In the genomic region with DNA sequence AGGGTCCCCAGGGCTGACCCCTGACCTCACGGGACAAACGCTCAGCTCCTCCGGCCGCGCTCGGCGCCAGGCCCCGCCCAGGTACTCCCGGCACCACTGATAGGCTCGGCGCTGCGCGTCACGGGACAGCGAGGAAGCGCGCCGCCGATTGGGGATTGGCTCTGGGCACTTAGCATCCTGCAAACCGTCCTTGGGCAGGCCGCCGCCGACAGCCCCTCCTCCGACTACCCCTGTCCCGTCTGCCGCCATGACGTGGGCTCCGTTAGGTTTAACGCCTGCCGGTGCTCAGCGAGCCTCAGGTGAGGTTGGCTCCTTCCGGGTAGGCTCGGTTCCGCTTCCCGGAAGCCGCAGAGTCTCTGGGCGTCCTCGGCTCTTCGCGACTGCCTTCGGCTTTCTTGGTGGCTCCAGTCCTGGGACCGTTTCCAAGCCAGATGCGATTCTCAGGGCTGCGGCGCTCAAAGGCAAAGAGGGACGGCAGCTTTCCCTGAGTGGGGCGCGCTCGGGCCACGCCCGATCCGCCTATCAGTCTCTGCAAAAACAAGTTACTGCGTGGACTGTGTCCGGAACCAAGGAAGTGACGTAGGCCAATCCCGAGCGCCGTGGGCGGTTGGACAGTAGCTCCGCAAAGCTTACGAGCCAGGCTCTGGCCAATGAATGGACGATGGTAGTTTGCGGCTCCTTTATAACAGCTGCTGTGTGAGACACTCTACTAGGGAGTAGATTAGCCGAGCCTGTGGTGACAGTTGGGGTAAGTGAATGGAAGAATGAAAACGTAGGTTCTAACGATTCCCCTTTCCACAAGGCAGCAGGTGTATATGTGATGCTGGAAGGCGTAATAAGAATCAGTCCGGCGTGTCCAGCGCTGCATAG, we compare ENCODE assay signal across 7 mouse cellular contexts. TPM values are rescaled to one million over a fixed set of nuclear protein-coding genes. Genes with fewer than 3 reads are reported as not detected.
DNase-seq lines count a peak whose midpoint lies in the region; ATAC-seq lines count a peak whose summit lies in the region.

A gene (plus strand): TSS at position 238 of the 870 bp plus-strand sequence.
A gene (minus strand): TSS at position 345 of the 870 bp plus-strand sequence.
A gene (minus strand): TSS at position 557 of the 870 bp plus-strand sequence.

- H3K4me1 ChIP-seq in embryonic facial prominence, embryonic 11.5 days (ENCODE audit: control insufficient read depth, insufficient read depth, low read length), result no peaks in the 10 kb centered on the region
- H3K4me1 ChIP-seq in limb, embryonic 10.5 days, result peaks cover 32% of the 10 kb centered on the region
- H3K4me1 ChIP-seq in midbrain, embryonic 13.5 days (replicated peaks), result peaks cover 25% of the 10 kb centered on the region

- peak; percentile 97 for DNase-seq in adrenal gland, postnatal 14 days
- peak; percentile 94 for DNase-seq in embryonic facial prominence, embryonic 11.5 days (ENCODE audit: low spot score)
- DNase-seq in kidney, adult 11 months, result peak; percentile 95
- DNase-seq in limb, embryonic 10.5 days (ENCODE audit: low spot score), result peak; percentile 92
- peak; percentile 89 for DNase-seq in spleen, adult 12 weeks (ENCODE audit: low spot score)

- peak within 1 kb of the TSS; percentile 78 for H3K9ac ChIP-seq in embryonic facial prominence, embryonic 11.5 days (replicated peaks; ENCODE audit: low read length)
- H3K9ac ChIP-seq in midbrain, embryonic 13.5 days (replicated peaks), result peak within 1 kb of the TSS; percentile 84

- H3K9me3 ChIP-seq in embryonic facial prominence, embryonic 11.5 days (replicated peaks; ENCODE audit: control insufficient read depth, low read length), result no peaks in the 10 kb centered on the region
- no peaks in the 10 kb centered on the region for H3K9me3 ChIP-seq in limb, embryonic 10.5 days (replicated peaks)
- H3K9me3 ChIP-seq in midbrain, embryonic 13.5 days, result no peaks in the 10 kb centered on the region

- peak within 1 kb of the TSS; percentile 75 for H3K4me3 ChIP-seq in embryonic facial prominence, embryonic 11.5 days (ENCODE audit: low read depth, low read length)
- peak within 1 kb of the TSS; percentile 88 for H3K4me3 ChIP-seq in limb, embryonic 10.5 days
- H3K4me3 ChIP-seq in midbrain, embryonic 13.5 days (replicated peaks), result peak within 1 kb of the TSS; percentile 60

- peak within 1 kb of the TSS; percentile 93 for H3K4me2 ChIP-seq in embryonic facial prominence, embryonic 11.5 days (ENCODE audit: low read depth, low read length)
- H3K4me2 ChIP-seq in midbrain, embryonic 13.5 days (replicated peaks), result peak within 1 kb of the TSS; percentile 93

- ATAC-seq in embryonic facial prominence, embryonic 11.5 days (replicated peaks; ENCODE audit: insufficient number of reproducible peaks, low FRiP score, low TSS enrichment, low read depth), result peak; percentile 94
- peak; percentile 83 for ATAC-seq in granulocyte monocyte progenitor cell, adult 5-6 weeks (replicated peaks; ENCODE audit: poor library complexity, severe bottlenecking)
- peak; percentile 95 for ATAC-seq in midbrain, embryonic 13.5 days

- no peaks in the 10 kb centered on the region for H3K27me3 ChIP-seq in embryonic facial prominence, embryonic 11.5 days (ENCODE audit: control insufficient read depth, insufficient read depth, low read length)
- no peaks in the 10 kb centered on the region for H3K27me3 ChIP-seq in limb, embryonic 10.5 days (ENCODE audit: low read depth, poor library complexity, severe bottlenecking)
- no peaks in the 10 kb centered on the region for H3K27me3 ChIP-seq in midbrain, embryonic 13.5 days

- under 1% methylated on average over 67 of the region's 70 CpGs for WGBS in embryonic facial prominence, embryonic 11.5 days
- 1% methylated on average over 70 of the region's 70 CpGs for WGBS in limb, embryonic 10.5 days
- under 1% methylated on average over 69 of the region's 70 CpGs for WGBS in midbrain, embryonic 13.5 days

- 0 out of 2 replicates have a peak, but pooled peaks cover 3% of the 10 kb centered on the region for H3K36me3 ChIP-seq in embryonic facial prominence, embryonic 11.5 days (replicated peaks; ENCODE audit: control insufficient read depth, insufficient read depth, low read depth, low read length)
- H3K36me3 ChIP-seq in limb, embryonic 10.5 days, result peaks cover 25% of the 10 kb centered on the region
- H3K36me3 ChIP-seq in midbrain, embryonic 13.5 days, result peaks cover 28% of the 10 kb centered on the region

- peak within 1 kb of the TSS; percentile 79 for H3K27ac ChIP-seq in embryonic facial prominence, embryonic 11.5 days (replicated peaks; ENCODE audit: low read depth, low read length)
- H3K27ac ChIP-seq in limb, embryonic 10.5 days, result peak within 1 kb of the TSS; percentile 94
- H3K27ac ChIP-seq in midbrain, embryonic 13.5 days, result peak within 1 kb of the TSS; percentile 93

RNA-seq across cellular contexts. Expression of the first gene that starts in this region (rescaled TPM):
- total RNA-seq in adrenal gland, postnatal 14 days (2021), result 2.5 TPM in 2 replicates
- 0.63 and 2.3 TPM in 2 replicates for polyA plus RNA-seq in embryonic facial prominence, embryonic 11.5 days (2014; fragmentation: Nextera tagmentation; extraction: Ambion mirVana)
- total RNA-seq in granulocyte monocyte progenitor cell, adult 5-6 weeks (2014; fragmentation: Nextera tagmentation), result not detected in 2 replicates
- 2.7 and 3.6 TPM in 2 replicates for total RNA-seq in granulocyte monocyte progenitor cell, adult 5-6 weeks (2017)
- 3.0 and 4.5 TPM in 2 replicates for polyA plus RNA-seq in limb, embryonic 10.5 days (2016; fragmentation: Nextera tagmentation; extraction: Ambion mirVana)
- 6.6 and 6.9 TPM in 2 replicates for polyA plus RNA-seq in midbrain, embryonic 13.5 days (2015; fragmentation: Nextera tagmentation; extraction: Ambion mirVana)

RNA-seq across cellular contexts. Expression of the second gene that starts in this region (rescaled TPM):
- 11.0 and 11.5 TPM in 2 replicates for total RNA-seq in adrenal gland, postnatal 14 days (2021)
- 0.15 TPM in 1 of 2 replicates, not detected in the other for polyA plus RNA-seq in embryonic facial prominence, embryonic 11.5 days (2014; fragmentation: Nextera tagmentation; extraction: Ambion mirVana)
- not detected in 2 replicates for total RNA-seq in granulocyte monocyte progenitor cell, adult 5-6 weeks (2014; fragmentation: Nextera tagmentation)
- total RNA-seq in granulocyte monocyte progenitor cell, adult 5-6 weeks (2017), result 0.82 TPM in 1 of 2 replicates, not detected in the other
- polyA plus RNA-seq in limb, embryonic 10.5 days (2016; fragmentation: Nextera tagmentation; extraction: Ambion mirVana), result not detected in 2 replicates
- polyA plus RNA-seq in midbrain, embryonic 13.5 days (2015; fragmentation: Nextera tagmentation; extraction: Ambion mirVana), result not detected in 2 replicates

RNA-seq across cellular contexts. Expression of the third gene that starts in this region (rescaled TPM):
- total RNA-seq in adrenal gland, postnatal 14 days (2021), result 98.6 and 101 TPM in 2 replicates
- 42.2 and 46.5 TPM in 2 replicates for polyA plus RNA-seq in embryonic facial prominence, embryonic 11.5 days (2014; fragmentation: Nextera tagmentation; extraction: Ambion mirVana)
- 77.0 and 85.0 TPM in 2 replicates for total RNA-seq in granulocyte monocyte progenitor cell, adult 5-6 weeks (2014; fragmentation: Nextera tagmentation)
- 25.3 and 27.7 TPM in 2 replicates for total RNA-seq in granulocyte monocyte progenitor cell, adult 5-6 weeks (2017)
- polyA plus RNA-seq in limb, embryonic 10.5 days (2016; fragmentation: Nextera tagmentation; extraction: Ambion mirVana), result 38.6 and 41.9 TPM in 2 replicates
- polyA plus RNA-seq in midbrain, embryonic 13.5 days (2015; fragmentation: Nextera tagmentation; extraction: Ambion mirVana), result 79.7 and 81.4 TPM in 2 replicates

Comparison
In these comparisons a context has a peak if more than half of its experiments do, and no peak if none do; other contexts are left out.
1. Peak in every context shown above with its lines: DNase-seq, ATAC-seq, H3K4me3 ChIP-seq and H3K27ac ChIP-seq.